Mouse (Mus musculus) effector memory CD4-positive, alpha-beta T cell, adult 5 months (primary cell): Measurements from ENCODE around the gene Anxa6. TPM values are rescaled to one million over a fixed set of nuclear protein-coding genes. Genes with fewer than 3 reads are reported as not detected.

Source experiments
- polyA plus RNA-seq: library from polyadenylated mRNA; unstranded; fragments of 100-300 nt; shearing (Covaris generic); gene quantifications from one replicate; pipeline ENCODE4 v1.2.1, GENCODE M21; 2017

Gene Anxa6
- polyA plus RNA-seq, result 480 TPM

GRCm38 (mm10) chr11:55033040-55033660, at the start of gene Anxa6:
Gene Anxa6, minus strand, starts transcription at chr11:55033445.

GRCm38 (mm10) chr11:55077331-55078231, 44.3 kb upstream of the Anxa6 start, which contains the start of gene Ccdc69:
Gene Ccdc69, minus strand, starts transcription at chr11:55078131.

GRCm38 (mm10) chr11:54962810-54963209, 70.4 kb downstream of the Anxa6 start, which contains the start of gene Tnip1:
Gene Tnip1, minus strand, starts transcription at chr11:54962917.

Other genes starting within 250 kb of the Anxa6 start
- gene Cdc42se2, start 245.8 kb downstream of the Anxa6 start, polyA plus RNA-seq, result 282 TPM
- gene Lyrm7, start 172.5 kb downstream of the Anxa6 start, polyA plus RNA-seq, result 2.3 TPM
- 207 TPM for gene Hint1, start 167.1 kb downstream of the Anxa6 start, polyA plus RNA-seq
- 1.3 TPM for gene Gpx3, start 131.0 kb downstream of the Anxa6 start, polyA plus RNA-seq
- 203 TPM for gene Tnip1, start 70.5 kb downstream of the Anxa6 start, polyA plus RNA-seq
- 32.8 TPM for gene Ccdc69, start 44.7 kb upstream of the Anxa6 start, polyA plus RNA-seq
- gene Gm2a, start 64.7 kb upstream of the Anxa6 start, polyA plus RNA-seq, result 43.9 TPM
- gene Slc36a3, start 118.3 kb upstream of the Anxa6 start, polyA plus RNA-seq, result not detected
- gene Slc36a2, start 151.6 kb upstream of the Anxa6 start, polyA plus RNA-seq, result not detected
- 2.3 TPM for gene Slc36a1, start 170.9 kb upstream of the Anxa6 start, polyA plus RNA-seq